Mouse (Mus musculus) effector memory CD4-positive, alpha-beta T cell, adult 7 months (primary cell): ENCODE measurements around the gene Tmem151a. TPM values are rescaled to one million over a fixed set of nuclear protein-coding genes. Genes with fewer than 3 reads are reported as not detected.

ENCODE experiments used
- polyA plus RNA-seq: library from polyadenylated mRNA; unstranded; fragments of 100-300 nt; shearing (Covaris generic); gene quantifications from one replicate; pipeline ENCODE4 v1.2.1, GENCODE M21; 2017

Gene Tmem151a
- 0.88 TPM for polyA plus RNA-seq

GRCm38 (mm10) chr19:5085145-5085863 lies at the start of gene Tmem151a:
Gene Tmem151a (minus strand): TSS chr19:5085531.

DNA sequence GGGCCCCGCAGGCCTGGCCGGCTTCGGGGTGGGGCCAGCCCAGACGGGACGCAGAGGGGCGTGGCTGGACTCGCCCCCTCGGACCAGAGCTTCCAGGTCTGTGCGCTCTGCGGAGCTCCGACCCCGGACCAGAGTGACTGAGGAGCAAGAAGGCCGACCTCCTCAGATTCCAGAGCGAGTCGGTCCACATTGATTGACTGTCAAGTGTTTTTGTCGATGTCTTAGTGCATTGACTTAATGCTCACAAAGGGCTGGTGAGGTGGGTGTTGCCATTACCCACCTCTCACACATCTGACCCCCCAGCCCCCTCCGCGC lies 33.0 kb upstream of the Tmem151a start, which contains the start of gene Klc2:
Klc2 (minus strand) TSS at position 177 of the 315 bp plus-strand sequence.

GRCm38 (mm10) chr19:5106731-5107191 lies 21.4 kb upstream of the Tmem151a start, which contains the start of gene Rab1b:
Gene Rab1b (minus strand): TSS chr19:5107072.

DNA sequence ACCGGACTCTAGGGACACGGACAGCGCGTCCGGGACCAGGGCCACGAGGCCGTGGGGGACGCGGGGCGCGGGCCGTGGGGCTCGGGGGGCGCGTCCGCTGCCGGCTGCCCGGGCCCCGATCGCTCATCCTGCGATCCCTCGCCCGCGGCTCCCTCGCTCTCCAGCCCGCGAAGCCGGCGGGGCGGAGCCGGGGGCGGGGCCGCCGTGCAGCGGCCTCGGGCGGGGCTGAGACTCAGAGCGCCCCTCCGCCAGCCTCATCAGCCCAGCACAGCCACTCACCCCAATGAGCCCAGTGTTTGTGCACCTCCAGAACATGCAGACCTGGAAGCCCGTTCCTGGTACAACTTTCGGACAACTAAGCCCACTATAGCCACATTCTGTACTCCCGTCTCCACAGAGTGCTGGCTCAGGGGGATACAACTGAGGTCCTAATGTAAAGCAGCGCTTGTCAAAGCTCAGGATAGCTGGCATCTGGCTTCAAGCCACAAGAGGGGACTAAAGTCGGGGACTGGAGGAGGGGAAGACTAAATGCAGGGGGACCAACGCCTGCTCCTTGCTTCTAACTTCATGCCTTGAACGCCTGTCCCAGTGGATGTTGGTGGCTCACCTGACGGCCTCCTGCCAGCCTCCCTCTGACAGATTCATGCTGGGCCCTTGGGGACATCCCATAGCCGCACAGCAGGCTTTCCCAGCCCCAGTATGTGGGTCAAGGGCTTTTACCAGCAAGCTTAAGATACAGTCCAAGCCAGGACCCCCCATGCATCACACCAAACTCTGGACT lies 13.2 kb upstream of the Tmem151a start, which contains the start of gene Cnih2:
Cnih2 (minus strand) TSS at position 159 of the 781 bp plus-strand sequence.

DNA sequence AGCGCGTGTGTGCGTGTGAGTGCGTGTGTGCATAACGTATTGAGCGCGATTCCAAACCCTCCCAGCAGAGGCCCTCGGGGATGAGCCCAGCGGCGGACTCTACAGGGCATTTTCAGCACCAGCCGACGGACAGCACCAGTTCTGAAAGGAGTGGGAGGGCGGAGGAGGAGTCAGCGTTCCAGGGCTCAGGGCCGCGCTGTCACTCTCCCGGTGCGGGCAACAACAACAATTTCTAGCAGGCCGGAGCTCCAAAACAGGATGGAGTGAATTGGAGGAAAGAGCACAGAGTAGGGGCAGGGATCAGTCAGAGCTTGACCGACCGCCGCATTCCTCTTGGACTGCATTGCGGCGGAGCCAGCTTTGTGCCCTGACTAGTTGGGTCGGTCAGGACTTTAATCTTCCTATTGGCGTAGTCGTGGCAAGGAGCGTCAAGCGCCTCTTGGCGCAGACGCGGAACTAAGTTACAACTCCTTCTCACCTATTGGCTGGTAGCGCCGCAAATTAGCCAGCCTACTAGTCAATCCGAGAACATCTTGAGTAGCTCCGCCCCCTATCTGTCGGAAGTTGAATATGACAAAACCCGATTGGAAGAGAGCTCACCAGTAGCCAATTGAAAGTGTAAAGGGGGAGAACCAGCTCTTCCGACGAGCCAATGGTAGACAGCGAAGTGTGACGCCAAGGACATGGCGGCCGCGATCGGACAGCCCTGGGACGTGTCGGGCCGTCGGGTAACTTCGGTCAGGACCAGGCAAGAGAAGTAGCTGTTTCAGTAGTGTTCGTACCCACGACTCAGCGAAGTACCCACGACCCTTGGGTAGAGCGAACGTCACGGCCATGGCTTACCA lies 2.8 kb upstream of the Tmem151a start, which contains the start of gene Yif1a:
Yif1a (plus strand) TSS at position 655 of the 845 bp plus-strand sequence.

GRCm38 (mm10) chr19:5067867-5068569 lies 17.3 kb downstream of the Tmem151a start, which contains the start of gene Cd248:
Gene Cd248 (plus strand): TSS chr19:5068078.

GRCm38 (mm10) chr19:5050047-5050905 lies 35.1 kb downstream of the Tmem151a start, which contains the start of gene Rin1:
Gene Rin1 (plus strand): TSS chr19:5050481.

GRCm38 (mm10) chr19:5040862-5041523 lies 44.3 kb downstream of the Tmem151a start, which contains the start of gene Brms1:
Gene Brms1 (plus strand): TSS chr19:5041354.

DNA sequence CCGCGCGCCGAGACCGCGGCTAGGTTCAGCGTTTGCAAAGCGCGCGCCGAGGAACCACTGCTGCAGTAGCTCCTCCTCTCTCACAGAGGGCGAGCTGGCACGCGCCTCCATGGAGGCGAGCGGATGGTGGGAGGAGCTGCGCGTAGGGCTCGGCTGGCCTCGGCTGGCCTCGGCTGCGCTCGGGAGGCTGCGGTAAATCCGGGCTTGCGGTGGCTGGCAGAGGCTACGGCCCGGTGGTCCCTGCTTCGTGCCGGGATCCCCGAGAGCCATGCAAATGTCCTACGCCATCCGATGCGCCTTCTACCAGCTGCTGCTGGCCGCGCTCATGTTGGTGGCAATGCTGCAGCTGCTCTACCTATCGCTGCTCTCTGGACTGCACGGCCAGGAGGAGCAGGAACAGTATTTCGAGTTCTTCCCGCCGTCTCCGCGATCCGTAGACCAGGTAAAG lies 46.6 kb downstream of the Tmem151a start, which contains the start of the genes B4gat1 and AC124502.3:
B4gat1 (plus strand) TSS at position 118 of the 448 bp plus-strand sequence.
AC124502.3 (plus strand) TSS at position 183 of the 448 bp plus-strand sequence.

DNA sequence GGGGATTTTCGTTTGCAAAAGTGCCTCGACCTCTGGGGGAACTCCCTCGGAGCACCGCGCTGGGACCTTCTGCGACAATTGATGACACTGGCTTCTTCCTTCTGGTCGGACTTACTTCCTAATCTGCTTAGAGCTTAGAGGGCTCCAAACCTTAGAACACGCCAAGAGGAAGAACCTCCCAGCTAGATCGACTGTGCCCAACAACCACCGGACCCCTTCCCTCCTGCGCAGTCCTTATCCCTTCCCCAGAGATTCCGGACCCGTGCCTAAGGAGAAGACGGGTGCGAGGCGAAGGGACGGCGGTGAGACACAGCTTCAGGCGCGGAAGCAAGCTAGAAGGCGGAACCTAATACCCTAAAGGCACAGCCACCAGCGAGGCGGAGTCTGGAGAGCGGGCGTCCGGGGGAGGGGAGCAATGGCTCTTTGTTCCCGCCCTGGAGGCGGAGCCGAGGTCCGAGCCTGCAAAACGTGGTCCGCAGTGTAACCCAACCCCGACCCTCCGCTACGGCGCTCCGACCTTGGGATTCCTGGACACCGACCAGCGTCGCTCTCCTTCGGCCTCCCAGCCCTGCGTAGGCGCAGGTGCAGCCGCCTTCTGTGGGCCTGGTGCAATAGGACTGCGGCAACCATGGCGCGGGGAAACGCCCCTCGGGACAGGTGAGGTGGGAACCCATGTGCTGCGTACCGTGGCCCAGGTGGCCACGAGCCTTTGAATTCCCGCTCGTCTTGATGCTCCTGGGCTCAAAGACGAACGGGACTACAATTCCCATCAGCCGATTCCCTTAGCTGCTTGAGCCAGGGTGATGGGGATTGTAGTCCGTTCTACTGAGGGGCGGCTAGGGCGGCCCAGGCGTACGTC lies 61.5 kb downstream of the Tmem151a start, which contains the start of gene Slc29a2:
Slc29a2 (plus strand) TSS at position 240 of the 859 bp plus-strand sequence.

Other genes starting within 250 kb of the Tmem151a start
- gene Ccs, start 246.2 kb downstream of the Tmem151a start, polyA plus RNA-seq: 28.8 TPM
- not detected for gene Ccdc87, start 246.2 kb downstream of the Tmem151a start, polyA plus RNA-seq
- 2.1 TPM for gene Ctsf, start 230.4 kb downstream of the Tmem151a start, polyA plus RNA-seq
- not detected for gene Actn3, start 207.6 kb downstream of the Tmem151a start, polyA plus RNA-seq
- 4.4 TPM for gene Zdhhc24, start 206.9 kb downstream of the Tmem151a start, polyA plus RNA-seq
- 0.41 TPM for gene Bbs1, start 178.9 kb downstream of the Tmem151a start, polyA plus RNA-seq
- gene Dpp3, start 157.2 kb downstream of the Tmem151a start, polyA plus RNA-seq: 57.2 TPM
- not detected for gene Peli3, start 142.4 kb downstream of the Tmem151a start, polyA plus RNA-seq
- gene Mrpl11, start 123.4 kb downstream of the Tmem151a start, polyA plus RNA-seq: 37.5 TPM
- not detected for gene Npas4, start 95.2 kb downstream of the Tmem151a start, polyA plus RNA-seq
- 3.6 TPM for gene Slc29a2, start 61.7 kb downstream of the Tmem151a start, polyA plus RNA-seq
- gene B4gat1, start 46.7 kb downstream of the Tmem151a start, polyA plus RNA-seq: 1.8 TPM
- 0.62 TPM for gene AC124502.3, start 46.6 kb downstream of the Tmem151a start, polyA plus RNA-seq
- gene Brms1, start 44.2 kb downstream of the Tmem151a start, polyA plus RNA-seq: 102 TPM
- 0.72 TPM for gene Rin1, start 35.0 kb downstream of the Tmem151a start, polyA plus RNA-seq
- not detected for gene Cd248, start 17.5 kb downstream of the Tmem151a start, polyA plus RNA-seq
- gene Yif1a, start 3.0 kb upstream of the Tmem151a start, polyA plus RNA-seq: 30.1 TPM
- gene Cnih2, start 13.0 kb upstream of the Tmem151a start, polyA plus RNA-seq: 0.76 TPM
- gene Rab1b, start 21.5 kb upstream of the Tmem151a start, polyA plus RNA-seq: 149 TPM
- 4.3 TPM for gene Klc2, start 33.0 kb upstream of the Tmem151a start, polyA plus RNA-seq
- gene Pacs1, start 187.6 kb upstream of the Tmem151a start, polyA plus RNA-seq: 92.1 TPM
- gene Sf3b2, start 209.9 kb upstream of the Tmem151a start, polyA plus RNA-seq: 304 TPM
- not detected for gene Gal3st3, start 212.8 kb upstream of the Tmem151a start, polyA plus RNA-seq